Mouse (Mus musculus) heart, embryonic 13.5 days (tissue): ENCODE results near the gene Vmn1r51. TPM values are rescaled to one million over a fixed set of nuclear protein-coding genes. Genes with fewer than 3 reads are reported as not detected.
"Not testable (repeated sequence)": the region's sequence is repeated elsewhere in the genome, so short reads cannot be mapped to it uniquely, and the experiment has no call there.

Experiments
- ATAC-seq: fragments of 200-750 bp; cut with Nextera tagmentation; 2 replicates; pipeline ENCODE4 v1.8.0; 2017; ENCODE audit warnings: moderate TSS enrichment; ENCODE audit not compliant: insufficient number of reproducible peaks, low FRiP score, low TSS enrichment; ENCODE audit errors: extremely low read depth
- H3K27ac ChIP-seq: fragments of 300-500 bp; sonication (generic); replicated peaks from 2 replicates; pipeline ENCODE4 v1.5.1; 2015; ENCODE audit warnings: moderate library complexity, mild to moderate bottlenecking, inconsistent platforms
- H3K27me3 ChIP-seq: fragments of 300-500 bp; sonication (generic); replicated peaks from 2 replicates; pipeline ENCODE4 v1.6.1; 2015; ENCODE audit warnings: mild to moderate bottlenecking, inconsistent platforms
- H3K36me3 ChIP-seq: fragments of 300-500 bp; sonication (generic); 2 replicates; pipeline ENCODE4 v1.6.1; 2015; ENCODE audit warnings: mild to moderate bottlenecking, inconsistent platforms
- H3K4me1 ChIP-seq: fragments of 300-500 bp; sonication (generic); 2 replicates; pipeline ENCODE4 v1.6.1; 2015; ENCODE audit warnings: inconsistent platforms
- H3K4me2 ChIP-seq: fragments of 300-500 bp; sonication (generic); 2 replicates; pipeline ENCODE4 v1.6.1; 2015; ENCODE audit warnings: inconsistent platforms, mild to moderate bottlenecking, moderate library complexity
- H3K4me3 ChIP-seq: fragments of 300-500 bp; sonication (generic); 2 replicates; pipeline ENCODE4 v1.5.1; 2015; ENCODE audit warnings: moderate library complexity, mild to moderate bottlenecking, inconsistent platforms
- H3K9ac ChIP-seq: fragments of 300-500 bp; sonication (generic); 2 replicates; pipeline ENCODE4 v1.6.1; 2015; ENCODE audit warnings: inconsistent platforms, mild to moderate bottlenecking, moderate library complexity
- H3K9me3 ChIP-seq: fragments of 300-500 bp; sonication (generic); 2 replicates; pipeline ENCODE4 v1.6.1; 2016; ENCODE audit warnings: inconsistent platforms
- WGBS: fragments of 180-500 bp; shearing (Covaris S2); methylation state at CpG from one replicate; pipeline ENCODE4 v1.1.7; 2015; ENCODE audit warnings: mixed read lengths; 5-methylcytosine and 5-hydroxymethylcytosine counted together
- polyA plus RNA-seq: library from polyadenylated mRNA; unstranded; fragments of >200 nt; fragmentation: Nextera tagmentation; extraction: Ambion mirVana; gene quantifications from 2 replicates; pipeline ENCODE4 v1.2.1, GENCODE M21; 2015

Gene Vmn1r51
- polyA plus RNA-seq: not detected in 2 replicates

GRCm38 (mm10) chr6:90122296-90122695, at the start of gene Vmn1r51:
Gene Vmn1r51 (plus strand): TSS chr6:90122596.
- not testable (repeated sequence) for ATAC-seq, H3K4me1 ChIP-seq, H3K27ac ChIP-seq, H3K4me3 ChIP-seq, H3K4me2 ChIP-seq, H3K27me3 ChIP-seq, H3K9me3 ChIP-seq, H3K36me3 ChIP-seq, H3K9ac ChIP-seq
- 88% methylated on average over 1 of the region's 1 CpGs for WGBS

DNA sequence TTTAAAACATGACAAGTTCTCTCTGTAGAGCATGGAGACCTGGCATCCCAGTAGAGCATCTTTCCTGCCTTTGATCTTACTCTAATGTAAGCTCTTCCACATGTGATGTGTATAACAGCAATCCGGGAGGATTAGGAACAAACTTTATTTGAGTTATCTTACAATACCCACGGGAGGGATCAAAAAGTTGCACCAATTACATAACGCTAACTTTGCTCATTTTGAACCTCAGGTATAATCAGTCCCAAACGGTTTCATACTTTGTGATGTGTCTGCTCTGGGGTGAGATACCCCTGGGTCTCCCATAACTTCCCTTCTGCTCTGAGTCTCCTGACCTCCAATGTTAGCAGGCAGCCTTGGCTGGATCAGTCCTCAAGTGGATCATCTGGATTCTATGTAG, 44.0 kb upstream of the Vmn1r51 start, which contains the start of gene Vmn1r49:
Vmn1r49 (minus strand) TSS at position 101 of the 400 bp plus-strand sequence.
- H3K4me3 ChIP-seq: no peak within 1 kb of the TSS
- no peaks in the 10 kb centered on the region for H3K4me1 ChIP-seq
- no peaks in the 10 kb centered on the region for H3K36me3 ChIP-seq
- ATAC-seq: no peak
- no peak within 1 kb of the TSS for H3K9ac ChIP-seq
- H3K4me2 ChIP-seq: no peak within 1 kb of the TSS
- WGBS: 61% methylated on average over 4 of the region's 4 CpGs
- H3K27ac ChIP-seq: no peak within 1 kb of the TSS
- peaks cover 19% of the 10 kb centered on the region; the same call in 1 of the 2 replicates for H3K9me3 ChIP-seq
- H3K27me3 ChIP-seq: no peaks in the 10 kb centered on the region

GRCm38 (mm10) chr6:90100566-90100965, 21.8 kb upstream of the Vmn1r51 start:
- no peak for ATAC-seq

DNA sequence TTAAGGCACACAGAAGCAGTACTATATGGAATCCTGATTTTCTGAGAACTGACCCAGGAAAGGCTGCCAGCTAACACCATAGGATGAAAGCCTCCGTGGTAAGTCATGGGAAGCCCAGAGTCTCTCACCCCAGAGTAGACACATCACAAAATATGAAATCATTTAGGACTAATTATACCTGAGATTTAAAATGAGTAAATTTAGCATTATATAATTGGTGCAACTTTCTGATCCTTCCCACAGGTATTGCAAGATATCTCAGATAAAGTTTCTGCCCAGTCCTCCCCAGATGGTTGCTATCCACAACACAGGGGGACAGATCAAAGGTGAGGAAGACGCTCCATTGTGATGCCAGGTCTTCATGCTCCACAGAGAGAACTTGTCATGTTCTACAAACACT, 21.3 kb upstream of the Vmn1r51 start, which contains the start of gene Vmn1r50:
Vmn1r50 (plus strand) TSS at position 301 of the 400 bp plus-strand sequence.
- no peak within 1 kb of the TSS for H3K27ac ChIP-seq
- H3K36me3 ChIP-seq: no peaks in the 10 kb centered on the region
- WGBS: 60% methylated on average over 2 of the region's 2 CpGs
- H3K27me3 ChIP-seq: no peaks in the 10 kb centered on the region
- peaks cover 5% of the 10 kb centered on the region; the same call in 1 of the 2 replicates for H3K9me3 ChIP-seq
- H3K4me1 ChIP-seq: no peaks in the 10 kb centered on the region
- ATAC-seq: no peak
- H3K4me2 ChIP-seq: no peak within 1 kb of the TSS
- H3K9ac ChIP-seq: no peak within 1 kb of the TSS
- no peak within 1 kb of the TSS for H3K4me3 ChIP-seq

More at GRCm38 (mm10) chr6:90100566-90100965, 21.8 kb upstream of the Vmn1r51 start:
- Histone ChIP-seq H3K4me3 (no peak overlapping the region), H3K27ac (no peak overlapping the region), H3K9me3 (peaks cover 7% of the 10 kb centered on the region; the same call in 1 of the 2 replicates), H3K27me3 (no peaks in the 10 kb centered on the region), H3K9ac (no peak overlapping the region), H3K36me3 (no peaks in the 10 kb centered on the region), H3K4me1 (no peaks in the 10 kb centered on the region), H3K4me2 (no peak overlapping the region)
- WGBS: 73% methylated on average over 2 of the region's 2 CpGs

DNA sequence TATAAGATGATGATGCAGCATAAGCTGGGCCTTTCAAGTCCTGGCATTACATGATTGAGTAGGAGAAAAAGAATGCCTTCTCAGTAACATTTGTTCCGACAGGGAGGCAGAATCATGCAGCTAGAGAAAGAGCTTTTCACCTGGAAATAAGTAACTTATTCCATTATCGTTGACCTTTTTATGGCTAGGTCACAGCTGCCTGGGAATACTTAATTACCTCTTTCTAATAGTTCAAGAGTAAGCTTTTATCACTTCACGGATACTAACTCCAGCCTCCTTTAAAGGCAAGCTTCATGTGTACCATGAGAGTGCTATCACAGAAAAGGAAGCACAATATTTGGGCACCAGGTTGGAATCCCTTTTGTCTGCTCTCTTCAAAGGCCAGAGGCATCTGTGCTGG, 37.7 kb downstream of the Vmn1r51 start:
- Histone ChIP-seq H3K9ac (no peak overlapping the region), H3K4me3 (no peak overlapping the region), H3K36me3 (no peaks in the 10 kb centered on the region), H3K27me3 (no peaks in the 10 kb centered on the region), H3K27ac (no peak overlapping the region), H3K4me2 (no peak overlapping the region), H3K4me1 (no peaks in the 10 kb centered on the region), H3K9me3 (no peaks in the 10 kb centered on the region)
- ATAC-seq: no peak
- 75% methylated on average over 3 of the region's 3 CpGs for WGBS

- no peaks in the 10 kb centered on the region for H3K27me3 ChIP-seq
- no peak for ATAC-seq
- H3K27ac ChIP-seq: no peak within 1 kb of the TSS
Measured at GRCm38 (mm10) chr6:90174508-90174907, 52.1 kb downstream of the Vmn1r51 start, which contains the start of gene Vmn1r52. Gene Vmn1r52 (plus strand): TSS chr6:90174808.

More at GRCm38 (mm10) chr6:90174508-90174907, 52.1 kb downstream of the Vmn1r51 start, which contains the start of gene Vmn1r52:
- 53% methylated on average over 2 of the region's 2 CpGs for WGBS
- no peaks in the 10 kb centered on the region for H3K36me3 ChIP-seq
- no peak within 1 kb of the TSS for H3K9ac ChIP-seq
- peaks cover 3% of the 10 kb centered on the region; the same call in 1 of the 2 replicates for H3K9me3 ChIP-seq
- no peak within 1 kb of the TSS for H3K4me2 ChIP-seq
- no peaks in the 10 kb centered on the region for H3K4me1 ChIP-seq
- H3K4me3 ChIP-seq: no peak within 1 kb of the TSS

Other genes with a start within 250 kb of the Vmn1r51 start
- gene Vmn1r42, start 246.2 kb upstream of the Vmn1r51 start, polyA plus RNA-seq: not detected in 2 replicates
- gene Vmn1r43, start 246.2 kb upstream of the Vmn1r51 start, polyA plus RNA-seq: not detected in 2 replicates
- not detected in 2 replicates for gene Vmn1r44, start 238.9 kb upstream of the Vmn1r51 start, polyA plus RNA-seq
- gene Vmn1r45, start 182.0 kb upstream of the Vmn1r51 start, polyA plus RNA-seq: not detected in 2 replicates
- not detected in 2 replicates for gene Vmn1r46, start 153.3 kb upstream of the Vmn1r51 start, polyA plus RNA-seq
- gene Vmn1r47, start 106.4 kb upstream of the Vmn1r51 start, polyA plus RNA-seq: not detected in 2 replicates
- gene Vmn1r48, start 85.8 kb upstream of the Vmn1r51 start, polyA plus RNA-seq: not detected in 2 replicates
- not detected in 2 replicates for gene Vmn1r49, start 44.1 kb upstream of the Vmn1r51 start, polyA plus RNA-seq
- gene Vmn1r50, start 21.2 kb upstream of the Vmn1r51 start, polyA plus RNA-seq: not detected in 2 replicates
- not detected in 2 replicates for gene Vmn1r52, start 52.2 kb downstream of the Vmn1r51 start, polyA plus RNA-seq
- not detected in 2 replicates for gene V1ra8, start 80.2 kb downstream of the Vmn1r51 start, polyA plus RNA-seq
- 0.18 TPM in 1 of 2 replicates, not detected in the other for gene Vmn1r53, start 101.8 kb downstream of the Vmn1r51 start, polyA plus RNA-seq
- gene Vmn1r54, start 123.7 kb downstream of the Vmn1r51 start, polyA plus RNA-seq: not detected in 2 replicates
- not detected in 2 replicates for gene BC048671, start 178.6 kb downstream of the Vmn1r51 start, polyA plus RNA-seq
- 0.75 TPM in 1 of 2 replicates, not detected in the other for gene Chst13, start 202.6 kb downstream of the Vmn1r51 start, polyA plus RNA-seq
- 0.08 and 0.32 TPM in 2 replicates for gene Uroc1, start 210.7 kb downstream of the Vmn1r51 start, polyA plus RNA-seq
- gene Zxdc, start 246.9 kb downstream of the Vmn1r51 start, polyA plus RNA-seq: 5.4 and 5.5 TPM in 2 replicates